Mouse (Mus musculus) forebrain, embryonic 10.5 days (tissue): Measurements from ENCODE around the gene Racgap1. TPM values are rescaled to one million over a fixed set of nuclear protein-coding genes. Genes with fewer than 3 reads are reported as not detected.
A peak's percentile ranks its signal among the peaks of the same experiment; 100 is the strongest.

ENCODE experiments used
- DNase-seq: peaks from one replicate; pipeline ENCODE4 v3.0.0-alpha.2; 2017; ENCODE audit warnings: low spot score; ENCODE audit errors: extremely low spot score
- H3K27ac ChIP-seq: fragments of 300-500 bp; sonication (generic); 2 replicates; pipeline ENCODE4 v1.5.1; 2016; ENCODE audit warnings: mild to moderate bottlenecking
- H3K27me3 ChIP-seq: fragments of 300-500 bp; sonication (generic); 2 replicates; pipeline ENCODE4 v1.6.1; 2016; ENCODE audit warnings: mild to moderate bottlenecking; ENCODE audit not compliant: poor library complexity, severe bottlenecking
- H3K36me3 ChIP-seq: fragments of 300-500 bp; sonication (generic); replicated peaks from 2 replicates; pipeline ENCODE4 v1.6.1; 2016; ENCODE audit warnings: mild to moderate bottlenecking, moderate library complexity
- H3K4me1 ChIP-seq: fragments of 300-500 bp; sonication (generic); 2 replicates; pipeline ENCODE4 v1.6.1; 2016
- H3K4me3 ChIP-seq: fragments of 300-500 bp; sonication (generic); 2 replicates; pipeline ENCODE4 v1.5.1; 2016; ENCODE audit warnings: mild to moderate bottlenecking, moderate library complexity
- H3K9me3 ChIP-seq: fragments of 300-500 bp; sonication (generic); 2 replicates; pipeline ENCODE4 v1.6.1; 2016; ENCODE audit warnings: mild to moderate bottlenecking, moderate library complexity
- WGBS: fragments of 180-500 bp; shearing (Covaris S2); methylation state at CpG from one replicate; pipeline ENCODE4 v1.1.7; 2016; 5-methylcytosine and 5-hydroxymethylcytosine counted together
- polyA plus RNA-seq: library from polyadenylated mRNA; unstranded; fragments of >200 nt; fragmentation: Nextera tagmentation; extraction: Ambion mirVana; gene quantifications from 2 replicates; pipeline ENCODE4 v1.2.1, GENCODE M21; 2016

Gene Racgap1
- polyA plus RNA-seq, 1 experiment from 2014 or later, result 201 TPM

- DNase-seq, result peak; percentile 48
- Histone ChIP-seq H3K27me3 (peaks cover 95% of the 10 kb centered on the region), H3K4me1 (peaks cover 76% of the 10 kb centered on the region), H3K9me3 (0 out of 2 replicates have a peak, but pooled peaks cover 3% of the 10 kb centered on the region), H3K4me3 (0 out of 2 replicates have a peak overlapping the region, but pooled peaks have one; percentile 13), H3K36me3 (no peaks in the 10 kb centered on the region), H3K27ac (peak overlapping the region; percentile 52)
- WGBS, result 16% methylated on average over 10 of the region's 10 CpGs
Observed at GRCm38 (mm10) chr15:99607388-99608113, 43.9 kb downstream of the Racgap1 start.

GRCm38 (mm10) chr15:99606515-99606914, 44.9 kb downstream of the Racgap1 start:
- DNase-seq, result no peak
- WGBS, result 42% methylated on average over 5 of the region's 5 CpGs
- Histone ChIP-seq H3K27me3 (peaks cover 95% of the 10 kb centered on the region), H3K9me3 (no peaks in the 10 kb centered on the region), H3K4me1 (peaks cover 84% of the 10 kb centered on the region), H3K36me3 (no peaks in the 10 kb centered on the region), H3K27ac (0 out of 2 replicates have a peak overlapping the region, but pooled peaks have one; percentile 25), H3K4me3 (no peak overlapping the region)

- peaks cover 86% of the 10 kb centered on the region for H3K4me1 ChIP-seq
- peaks cover 95% of the 10 kb centered on the region for H3K27me3 ChIP-seq
- H3K36me3 ChIP-seq, result no peaks in the 10 kb centered on the region
- DNase-seq, result no peak
- 75% methylated on average over 2 of the region's 3 CpGs for WGBS
- no peaks in the 10 kb centered on the region for H3K9me3 ChIP-seq
- H3K4me3 ChIP-seq, result no peak overlapping the region
- no peak overlapping the region for H3K27ac ChIP-seq
Observed at GRCm38 (mm10) chr15:99605595-99605994, 45.9 kb downstream of the Racgap1 start.

GRCm38 (mm10) chr15:99603216-99603615, 48.2 kb downstream of the Racgap1 start:
- Histone ChIP-seq H3K4me1 (peaks cover 92% of the 10 kb centered on the region), H3K27me3 (peaks cover 91% of the 10 kb centered on the region), H3K27ac (no peak overlapping the region)

GRCm38 (mm10) chr15:99602206-99602820, 49.1 kb downstream of the Racgap1 start:
- H3K9me3 ChIP-seq, result no peaks in the 10 kb centered on the region
- H3K4me3 ChIP-seq, result no peak overlapping the region
- peaks cover 90% of the 10 kb centered on the region for H3K4me1 ChIP-seq
- peaks cover 96% of the 10 kb centered on the region for H3K27me3 ChIP-seq
- peak overlapping the region; percentile 44; the same call in 1 of the 2 replicates for H3K27ac ChIP-seq
- H3K36me3 ChIP-seq, result no peaks in the 10 kb centered on the region
- no peak for DNase-seq
- 74% methylated on average over 17 of the region's 17 CpGs for WGBS

More at GRCm38 (mm10) chr15:99603216-99603615, 48.2 kb downstream of the Racgap1 start:
- no peaks in the 10 kb centered on the region for H3K9me3 ChIP-seq
- no peak for DNase-seq
- H3K4me3 ChIP-seq, result no peak overlapping the region
- 83% methylated on average over 7 of the region's 7 CpGs for WGBS
- H3K36me3 ChIP-seq, result no peaks in the 10 kb centered on the region

GRCm38 (mm10) chr15:99601823-99602120, 49.7 kb downstream of the Racgap1 start:
- WGBS, result 30% methylated on average over 5 of the region's 5 CpGs
- no peak for DNase-seq
- H3K9me3 ChIP-seq, result no peaks in the 10 kb centered on the region
- peaks cover 96% of the 10 kb centered on the region for H3K27me3 ChIP-seq
- peak overlapping the region; percentile 27 for H3K27ac ChIP-seq
- peaks cover 90% of the 10 kb centered on the region for H3K4me1 ChIP-seq
- H3K4me3 ChIP-seq, result peak overlapping the region; percentile 5; the same call in 1 of the 2 replicates
- H3K36me3 ChIP-seq, result no peaks in the 10 kb centered on the region

- no peak for DNase-seq
- no peaks in the 10 kb centered on the region for H3K9me3 ChIP-seq
- H3K4me3 ChIP-seq, result peak within 1 kb of the TSS; percentile 5; the same call in 1 of the 2 replicates
- H3K27me3 ChIP-seq, result peaks cover 93% of the 10 kb centered on the region
- H3K27ac ChIP-seq, result peak within 1 kb of the TSS; percentile 44
- H3K4me1 ChIP-seq, result peaks cover 90% of the 10 kb centered on the region
- H3K36me3 ChIP-seq, result no peaks in the 10 kb centered on the region
- 58% methylated on average over 22 of the region's 22 CpGs for WGBS
Observed at GRCm38 (mm10) chr15:99600986-99601822, 50.3 kb downstream of the Racgap1 start, which contains the start of gene Aqp6. TSS of gene Aqp6 (plus strand) at chr15:99601400.

GRCm38 (mm10) chr15:99599245-99600070, 52.0 kb downstream of the Racgap1 start:
- 70% methylated on average over 17 of the region's 17 CpGs for WGBS
- Histone ChIP-seq H3K27me3 (peaks cover 91% of the 10 kb centered on the region), H3K4me3 (no peak overlapping the region), H3K9me3 (no peaks in the 10 kb centered on the region), H3K36me3 (no peaks in the 10 kb centered on the region), H3K4me1 (peaks cover 79% of the 10 kb centered on the region), H3K27ac (peak overlapping the region; percentile 35; the same call in 1 of the 2 replicates)
- no peak for DNase-seq

GRCm38 (mm10) chr15:99597596-99597995, 53.9 kb downstream of the Racgap1 start:
- H3K4me3 ChIP-seq, result no peak overlapping the region
- DNase-seq, result no peak
- 51% methylated on average over 8 of the region's 8 CpGs for WGBS
- peaks cover 91% of the 10 kb centered on the region for H3K27me3 ChIP-seq
- H3K36me3 ChIP-seq, result no peaks in the 10 kb centered on the region
- no peak overlapping the region for H3K27ac ChIP-seq
- H3K9me3 ChIP-seq, result no peaks in the 10 kb centered on the region
- peaks cover 62% of the 10 kb centered on the region for H3K4me1 ChIP-seq

- H3K27me3 ChIP-seq, result peaks cover 91% of the 10 kb centered on the region
Observed at GRCm38 (mm10) chr15:99596841-99597240, 54.6 kb downstream of the Racgap1 start.

GRCm38 (mm10) chr15:99596056-99596687, 55.3 kb downstream of the Racgap1 start:
- Histone ChIP-seq H3K27ac (no peak overlapping the region), H3K4me1 (peaks cover 48% of the 10 kb centered on the region), H3K27me3 (peaks cover 91% of the 10 kb centered on the region), H3K9me3 (no peaks in the 10 kb centered on the region), H3K36me3 (no peaks in the 10 kb centered on the region), H3K4me3 (no peak overlapping the region)
- WGBS, result under 1% methylated on average over 7 of the region's 7 CpGs
- DNase-seq, result peak; percentile 92

More at GRCm38 (mm10) chr15:99596841-99597240, 54.6 kb downstream of the Racgap1 start:
- no peak for DNase-seq
- WGBS, result 63% methylated on average over 7 of the region's 7 CpGs
- peaks cover 54% of the 10 kb centered on the region for H3K4me1 ChIP-seq
- H3K9me3 ChIP-seq, result no peaks in the 10 kb centered on the region
- H3K4me3 ChIP-seq, result no peak overlapping the region
- no peaks in the 10 kb centered on the region for H3K36me3 ChIP-seq
- H3K27ac ChIP-seq, result no peak overlapping the region
